In genomic region chr12:30584863-30585262, GRCm38 (mm10) we compare ENCODE assay signal across 8 mouse cellular contexts. TPM values are rescaled to one million over a fixed set of nuclear protein-coding genes. Genes with fewer than 3 reads are reported as not detected.
DNase-seq lines count a peak whose midpoint lies in the region; ATAC-seq and TF ChIP-seq lines count a peak whose summit lies in the region.

No protein-coding gene starts in this region.

- H3K4me1 ChIP-seq in heart, embryonic 15.5 days (replicated peaks): peaks cover 11% of the 10 kb centered on the region
- H3K4me1 ChIP-seq in bone marrow macrophage, adult 2 months (ENCODE audit: control insufficient read depth, insufficient read depth, low read length): peaks cover 11% of the 10 kb centered on the region
- no peaks in the 10 kb centered on the region; the same call in 1 of the 2 replicates for H3K4me1 ChIP-seq in hindbrain, embryonic 11.5 days (replicated peaks; ENCODE audit: control insufficient read depth, insufficient read depth, low read length)
- peaks cover 16% of the 10 kb centered on the region for H3K4me1 ChIP-seq in midbrain, embryonic 10.5 days

- H3K4me2 ChIP-seq in heart, embryonic 15.5 days: peak overlapping the region; percentile 84
- H3K4me2 ChIP-seq in hindbrain, embryonic 11.5 days (replicated peaks; ENCODE audit: low read depth, low read length): peak overlapping the region; percentile 50

- peaks cover 19% of the 10 kb centered on the region; the same call in 1 of the 2 replicates for H3K36me3 ChIP-seq in heart, embryonic 15.5 days
- no peaks in the 10 kb centered on the region for H3K36me3 ChIP-seq in hindbrain, embryonic 11.5 days (ENCODE audit: control insufficient read depth, insufficient read depth, low read length)
- peaks cover 27% of the 10 kb centered on the region for H3K36me3 ChIP-seq in midbrain, embryonic 10.5 days

- H3K4me3 ChIP-seq in heart, embryonic 15.5 days: peak overlapping the region; percentile 77
- H3K4me3 ChIP-seq in bone marrow macrophage, adult 2 months (ENCODE audit: insufficient read depth, low read length): peak overlapping the region; percentile 88
- peak overlapping the region; percentile 50 for H3K4me3 ChIP-seq in hindbrain, embryonic 11.5 days (ENCODE audit: low read depth, low read length)
- peak overlapping the region; percentile 75 for H3K4me3 ChIP-seq in midbrain, embryonic 10.5 days

- H3K9me3 ChIP-seq in heart, embryonic 15.5 days (replicated peaks): no peaks in the 10 kb centered on the region
- H3K9me3 ChIP-seq in hindbrain, embryonic 11.5 days (ENCODE audit: control insufficient read depth, low read length): no peaks in the 10 kb centered on the region
- H3K9me3 ChIP-seq in midbrain, embryonic 10.5 days (replicated peaks): no peaks in the 10 kb centered on the region

- peak overlapping the region; percentile 87 for H3K27ac ChIP-seq in heart, embryonic 15.5 days
- no peak overlapping the region for H3K27ac ChIP-seq in bone marrow macrophage, adult 2 months (ENCODE audit: insufficient read depth, low read depth, low read length)
- no peak overlapping the region for H3K27ac ChIP-seq in hindbrain, embryonic 11.5 days (ENCODE audit: low read depth, low read length)
- peak overlapping the region; percentile 91 for H3K27ac ChIP-seq in midbrain, embryonic 10.5 days (replicated peaks)

- no peak for TF ChIP-seq CTCF in bone marrow macrophage, adult 2 months (IDR thresholded peaks at IDR 0.05; ENCODE audit: low read depth, low read length)

- peak overlapping the region; percentile 80 for H3K9ac ChIP-seq in heart, embryonic 15.5 days
- H3K9ac ChIP-seq in hindbrain, embryonic 11.5 days (ENCODE audit: low read depth, low read length): peak overlapping the region; percentile 69

- DNase-seq in heart, adult 18-20 months: no peak
- no peak for DNase-seq in hindbrain, embryonic 11.5 days (ENCODE audit: low spot score)
- no peak for DNase-seq in midbrain, embryonic 10.5 days (ENCODE audit: low spot score)
- DNase-seq in spleen, postnatal 36 days (ENCODE audit: low spot score in 2 of 2): no peak
- no peak for DNase-seq in layer of hippocampus, postnatal 10 days (ENCODE audit: low spot score in 2 of 2)

- no peak for TF ChIP-seq POLR2A in bone marrow macrophage, adult 2 months (IDR thresholded peaks at IDR 0.05; ENCODE audit: borderline replicate concordance, low read depth, low read length)

- WGBS in heart, embryonic 15.5 days: 9% methylated on average over 6 of the region's 6 CpGs
- WGBS in hindbrain, embryonic 11.5 days: 16% methylated on average over 6 of the region's 6 CpGs
- WGBS in midbrain, embryonic 10.5 days: 19% methylated on average over 6 of the region's 6 CpGs

- no peak for ATAC-seq in heart, embryonic 15.5 days (replicated peaks; ENCODE audit: insufficient number of reproducible peaks, insufficient read depth, low FRiP score, low read depth)
- ATAC-seq in hindbrain, embryonic 11.5 days (ENCODE audit: low FRiP score): peak; percentile 46
- ATAC-seq in CD4-positive, CD25-positive, alpha-beta regulatory T cell, adult 4 months: no peak

- no peaks in the 10 kb centered on the region; the same call in 1 of the 2 replicates for H3K27me3 ChIP-seq in heart, embryonic 15.5 days
- H3K27me3 ChIP-seq in hindbrain, embryonic 11.5 days (ENCODE audit: control insufficient read depth, insufficient read depth, low read length): no peaks in the 10 kb centered on the region
- no peaks in the 10 kb centered on the region for H3K27me3 ChIP-seq in midbrain, embryonic 10.5 days (ENCODE audit: low read depth, poor library complexity, severe bottlenecking)

RNA-seq across cellular contexts. Expression of gene Tmem18, which starts 0.6 kb away (rescaled TPM):
- 12.8 and 16.7 TPM in 2 replicates for polyA plus RNA-seq in heart, embryonic 15.5 days (2015; fragmentation: Nextera tagmentation; extraction: Ambion mirVana)
- 1 to 10 TPM; 9.5 to 9.6 TPM for total RNA-seq in heart, adult 18-20 months (2021)
- 15.9 and 16.6 TPM in 2 replicates for polyA plus RNA-seq in bone marrow macrophage, adult 2 months (2012; ENCODE audit: insufficient read depth, insufficient read length, missing spikeins)
- 24.7 and 29.4 TPM in 2 replicates for polyA plus RNA-seq in hindbrain, embryonic 11.5 days (2014; fragmentation: Nextera tagmentation; extraction: Ambion mirVana)
- 29.8 and 30.0 TPM in 2 replicates for polyA plus RNA-seq in midbrain, embryonic 10.5 days (2016; fragmentation: Nextera tagmentation; extraction: Ambion mirVana)
- 10 to 100 TPM; 15.0 to 22.0 TPM for polyA plus RNA-seq in CD4-positive, CD25-positive, alpha-beta regulatory T cell, adult 4 months (2017; shearing (Covaris generic))
- 10 to 100 TPM; 57.0 to 60.1 TPM for total RNA-seq in layer of hippocampus, postnatal 10 days (2021)

Comparison
In these comparisons a context has a peak if more than half of its experiments do, and no peak if none do; other contexts are left out.
1. H3K27ac ChIP-seq: peak in heart, embryonic 15.5 days (single experiment) and midbrain, embryonic 10.5 days (single experiment); none in bone marrow macrophage, adult 2 months (single experiment) and hindbrain, embryonic 11.5 days (single experiment).
2. Peak in every context shown above with its lines, with median percentiles within 50 percentile points of each other: H3K4me3 ChIP-seq.